Mouse (Mus musculus): Measurements from ENCODE around the gene Dll4. TPM values are rescaled to one million over a fixed set of nuclear protein-coding genes. Genes with fewer than 3 reads are reported as not detected.

Gene Dll4
- polyA plus RNA-seq, 1 experiment from 2014 or later = 6.7 TPM

DNA sequence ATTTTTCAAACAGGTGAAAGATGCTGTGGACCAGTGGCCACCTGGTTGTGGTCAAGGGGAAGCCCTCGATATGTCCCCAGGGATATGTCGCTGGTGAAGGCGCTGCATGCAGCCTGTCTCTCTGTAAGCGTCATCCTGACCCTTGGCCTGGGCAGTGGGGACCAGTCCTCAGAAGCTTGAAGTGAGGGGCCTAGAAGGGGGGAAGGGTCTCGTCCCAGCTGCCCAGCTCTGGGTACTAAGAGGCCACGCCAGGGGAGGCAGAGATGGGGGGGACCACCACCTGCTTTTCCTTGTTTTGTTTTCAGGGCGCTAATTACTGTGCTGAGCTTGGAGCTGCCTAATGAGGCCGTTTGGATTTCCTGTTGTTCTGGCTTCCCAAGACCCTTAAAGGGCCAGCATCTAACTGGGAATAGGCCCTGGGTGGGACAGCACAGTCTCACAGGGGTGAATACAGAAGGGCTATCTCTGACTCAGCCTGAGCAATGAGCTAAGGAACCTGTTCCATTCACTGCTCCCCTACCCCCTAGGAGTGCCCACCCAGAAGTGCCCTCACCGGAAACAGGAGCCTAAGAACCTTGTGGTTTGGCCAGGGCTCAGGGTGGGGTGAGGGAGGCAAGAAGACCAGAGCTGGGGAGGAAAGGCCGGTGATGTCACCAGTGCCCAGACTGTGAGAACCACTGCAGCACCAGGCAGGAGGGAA lies 11.7 kb upstream of the Dll4 start:
- Histone ChIP-seq H3K4me3 (no peak overlapping the region), H3K4me1 (peaks cover 4% of the 10 kb centered on the region; the same call in 1 of the 2 replicates), H3K9ac (no peak overlapping the region), H3K36me3 (no peaks in the 10 kb centered on the region), H3K27me3 (no peaks in the 10 kb centered on the region), H3K27ac (no peak overlapping the region), H3K4me2 (no peak overlapping the region), H3K9me3 (no peaks in the 10 kb centered on the region)
- WGBS = 17% methylated on average over 10 of the region's 10 CpGs
- ATAC-seq (ENCODE audit: insufficient number of reproducible peaks, low FRiP score, low TSS enrichment, low read depth) = no peak

DNA sequence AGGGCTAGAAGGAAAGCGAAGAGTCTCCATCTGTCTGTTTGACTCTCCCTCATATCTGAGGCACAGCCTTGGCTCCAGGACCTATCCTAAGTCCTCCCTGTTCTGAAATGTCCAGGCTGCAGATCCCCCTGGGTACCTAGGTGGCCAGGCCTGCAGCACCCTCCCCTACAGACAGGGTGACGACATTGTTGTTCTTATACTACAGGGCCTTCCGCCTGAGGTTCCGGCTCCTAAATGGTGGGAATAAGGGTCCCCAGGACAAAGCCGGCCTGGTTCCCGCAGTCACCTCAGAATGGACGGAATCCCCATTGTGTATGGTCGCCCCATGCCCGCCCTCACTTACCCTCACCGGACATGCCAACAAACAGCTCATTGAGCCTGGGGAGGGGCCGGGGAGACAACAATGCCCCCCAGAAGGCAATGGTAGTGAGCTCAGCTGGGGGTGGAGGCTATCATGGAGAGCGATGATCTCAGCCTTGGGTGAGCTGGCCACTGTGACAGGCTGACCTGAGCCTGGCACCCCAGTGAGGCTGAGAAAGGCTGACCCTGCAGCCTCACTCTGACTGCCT lies 10.8 kb upstream of the Dll4 start:
- H3K4me2 ChIP-seq = no peak overlapping the region
- no peak for ATAC-seq (ENCODE audit: insufficient number of reproducible peaks, low FRiP score, low TSS enrichment, low read depth)
- no peak overlapping the region for H3K9ac ChIP-seq
- H3K9me3 ChIP-seq = no peaks in the 10 kb centered on the region
- H3K4me1 ChIP-seq = peaks cover 4% of the 10 kb centered on the region; the same call in 1 of the 2 replicates
- no peaks in the 10 kb centered on the region for H3K36me3 ChIP-seq
- peaks cover 4% of the 10 kb centered on the region; the same call in 1 of the 2 replicates for H3K27me3 ChIP-seq
- H3K27ac ChIP-seq = 0 out of 2 replicates have a peak overlapping the region, but pooled peaks have one; percentile 17
- WGBS = 81% methylated on average over 12 of the region's 12 CpGs
- no peak overlapping the region for H3K4me3 ChIP-seq

DNA sequence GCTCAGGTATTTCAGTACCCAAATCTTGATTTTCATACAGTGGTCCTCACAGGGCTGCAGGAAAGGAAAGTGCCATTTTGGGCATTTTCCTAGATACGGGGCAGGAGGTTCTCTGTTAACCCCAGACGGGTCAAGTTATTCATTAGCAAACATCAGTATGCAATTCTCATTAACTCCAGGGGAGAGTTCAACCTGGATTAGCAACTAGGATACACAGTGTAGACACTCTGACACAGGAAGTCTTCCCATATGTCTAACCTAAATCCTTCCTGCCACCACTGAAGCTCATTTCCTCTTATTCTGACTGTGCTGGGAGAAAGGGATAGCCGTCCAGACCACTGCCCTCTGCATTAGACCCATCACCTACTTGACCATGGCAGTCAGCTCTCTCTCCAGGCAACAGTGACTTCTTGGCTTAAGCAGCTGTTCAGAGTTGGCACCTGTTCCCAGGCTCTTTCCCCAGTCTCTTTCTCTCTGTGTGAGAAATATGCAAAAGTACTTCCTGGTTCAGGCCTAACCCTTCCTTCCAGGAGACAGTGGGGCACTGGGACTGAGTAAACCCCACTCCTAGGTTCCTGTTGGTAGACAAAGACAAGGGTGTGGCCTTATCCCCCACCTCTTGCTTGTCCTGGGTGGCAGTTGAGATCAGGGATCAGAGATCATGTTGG lies 7.4 kb upstream of the Dll4 start:
- Histone ChIP-seq H3K4me1 (peaks cover 18% of the 10 kb centered on the region), H3K4me3 (no peak overlapping the region), H3K27me3 (peaks cover 36% of the 10 kb centered on the region), H3K27ac (no peak overlapping the region), H3K4me2 (no peak overlapping the region), H3K9ac (no peak overlapping the region), H3K9me3 (no peaks in the 10 kb centered on the region), H3K36me3 (no peaks in the 10 kb centered on the region)
- WGBS = 56% methylated on average over 3 of the region's 3 CpGs
- no peak for ATAC-seq (ENCODE audit: insufficient number of reproducible peaks, low FRiP score, low TSS enrichment, low read depth)

GRCm38 (mm10) chr2:119320571-119320970 lies 5.0 kb upstream of the Dll4 start:
- 61% methylated on average over 8 of the region's 8 CpGs for WGBS
- Histone ChIP-seq H3K4me1 (peaks cover 33% of the 10 kb centered on the region), H3K9me3 (no peaks in the 10 kb centered on the region), H3K9ac (no peak overlapping the region), H3K4me2 (no peak overlapping the region), H3K4me3 (no peak overlapping the region), H3K27ac (no peak overlapping the region), H3K27me3 (peaks cover 59% of the 10 kb centered on the region), H3K36me3 (no peaks in the 10 kb centered on the region)
- no peak for ATAC-seq (ENCODE audit: insufficient number of reproducible peaks, low FRiP score, low TSS enrichment, low read depth)

DNA sequence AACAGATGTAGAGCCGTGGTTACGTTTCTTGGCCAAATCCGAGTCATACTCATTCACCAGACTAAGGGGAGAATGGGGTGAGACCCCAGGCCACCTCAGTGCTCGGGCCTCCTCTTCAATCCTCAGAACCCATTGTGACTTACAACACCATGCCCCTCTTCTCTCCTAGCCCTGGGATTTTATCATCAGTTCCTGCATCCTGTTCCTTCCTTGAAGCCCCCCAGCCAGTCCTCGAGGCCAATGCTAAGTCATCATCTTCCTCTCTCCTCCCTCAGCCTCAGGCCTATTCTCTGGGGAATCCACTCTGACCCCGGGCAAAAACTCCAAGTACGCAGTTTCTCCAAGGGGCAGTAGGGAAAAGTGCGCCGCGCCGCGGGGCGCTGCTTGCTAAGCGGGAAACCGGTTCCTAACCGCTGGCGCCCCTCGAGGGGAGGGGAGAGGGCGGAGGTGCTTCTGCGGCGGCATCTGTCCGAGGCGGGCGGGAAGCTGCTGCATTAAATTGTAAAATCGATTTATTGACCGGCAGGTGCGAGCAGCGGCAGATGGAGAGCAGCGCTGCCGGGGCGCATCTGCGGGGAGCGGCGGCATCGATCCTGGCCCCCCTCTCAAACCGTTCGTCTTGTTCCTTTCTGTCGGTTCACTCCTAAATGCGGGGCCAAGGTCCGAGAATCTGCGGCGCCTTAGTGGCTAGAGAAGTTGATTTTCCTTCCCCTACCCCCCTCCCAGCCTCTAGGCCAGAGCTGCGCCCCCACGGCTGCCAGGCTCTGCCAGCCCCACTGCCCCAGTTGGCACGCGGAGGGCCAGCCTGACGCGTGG lies 3.6 kb upstream of the Dll4 start:
- H3K4me1 ChIP-seq = peaks cover 47% of the 10 kb centered on the region
- ATAC-seq (ENCODE audit: insufficient number of reproducible peaks, low FRiP score, low TSS enrichment, low read depth) = no peak
- WGBS = 3% methylated on average over 48 of the region's 48 CpGs

GRCm38 (mm10) chr2:119322587-119323300 lies 2.8 kb upstream of the Dll4 start:
- 8% methylated on average over 39 of the region's 39 CpGs for WGBS
- H3K9ac ChIP-seq = peak overlapping the region; percentile 35; the same call in 1 of the 2 replicates
- H3K4me3 ChIP-seq = peak overlapping the region; percentile 36
- H3K36me3 ChIP-seq = no peaks in the 10 kb centered on the region
- H3K9me3 ChIP-seq = no peaks in the 10 kb centered on the region
- no peak overlapping the region for H3K27ac ChIP-seq
- H3K4me1 ChIP-seq = peaks cover 53% of the 10 kb centered on the region
- peaks cover 81% of the 10 kb centered on the region for H3K27me3 ChIP-seq
- ATAC-seq (ENCODE audit: insufficient number of reproducible peaks, low FRiP score, low TSS enrichment, low read depth) = no peak
- peak overlapping the region; percentile 84 for H3K4me2 ChIP-seq

More for the DNA sequence above, 3.6 kb upstream of the Dll4 start:
- Histone ChIP-seq H3K9ac (peak overlapping the region; percentile 35; the same call in 1 of the 2 replicates), H3K4me3 (peak overlapping the region; percentile 36), H3K4me2 (peak overlapping the region; percentile 84), H3K36me3 (no peaks in the 10 kb centered on the region), H3K27me3 (peaks cover 73% of the 10 kb centered on the region), H3K9me3 (no peaks in the 10 kb centered on the region), H3K27ac (no peak overlapping the region)

GRCm38 (mm10) chr2:119323866-119324575 lies 1.6 kb upstream of the Dll4 start:
- no peak overlapping the region for H3K9ac ChIP-seq
- 4% methylated on average over 32 of the region's 32 CpGs for WGBS
- H3K4me1 ChIP-seq = peaks cover 56% of the 10 kb centered on the region
- peaks cover 93% of the 10 kb centered on the region for H3K27me3 ChIP-seq
- H3K27ac ChIP-seq = no peak overlapping the region
- H3K4me2 ChIP-seq = peak overlapping the region; percentile 91
- H3K4me3 ChIP-seq = peak overlapping the region; percentile 6; the same call in 1 of the 2 replicates
- ATAC-seq (ENCODE audit: insufficient number of reproducible peaks, low FRiP score, low TSS enrichment, low read depth) = no peak
- no peaks in the 10 kb centered on the region for H3K9me3 ChIP-seq
- H3K36me3 ChIP-seq = no peaks in the 10 kb centered on the region

GRCm38 (mm10) chr2:119324576-119325318 lies 837 bp upstream of the Dll4 start:
- Histone ChIP-seq H3K36me3 (no peaks in the 10 kb centered on the region), H3K9me3 (no peaks in the 10 kb centered on the region), H3K9ac (no peak overlapping the region), H3K4me1 (peaks cover 56% of the 10 kb centered on the region), H3K4me2 (peak overlapping the region; percentile 91), H3K27ac (no peak overlapping the region), H3K4me3 (peak overlapping the region; percentile 48), H3K27me3 (peaks cover 94% of the 10 kb centered on the region)
- WGBS = under 1% methylated on average over 32 of the region's 32 CpGs
- no peak for ATAC-seq (ENCODE audit: insufficient number of reproducible peaks, low FRiP score, low TSS enrichment, low read depth)

DNA sequence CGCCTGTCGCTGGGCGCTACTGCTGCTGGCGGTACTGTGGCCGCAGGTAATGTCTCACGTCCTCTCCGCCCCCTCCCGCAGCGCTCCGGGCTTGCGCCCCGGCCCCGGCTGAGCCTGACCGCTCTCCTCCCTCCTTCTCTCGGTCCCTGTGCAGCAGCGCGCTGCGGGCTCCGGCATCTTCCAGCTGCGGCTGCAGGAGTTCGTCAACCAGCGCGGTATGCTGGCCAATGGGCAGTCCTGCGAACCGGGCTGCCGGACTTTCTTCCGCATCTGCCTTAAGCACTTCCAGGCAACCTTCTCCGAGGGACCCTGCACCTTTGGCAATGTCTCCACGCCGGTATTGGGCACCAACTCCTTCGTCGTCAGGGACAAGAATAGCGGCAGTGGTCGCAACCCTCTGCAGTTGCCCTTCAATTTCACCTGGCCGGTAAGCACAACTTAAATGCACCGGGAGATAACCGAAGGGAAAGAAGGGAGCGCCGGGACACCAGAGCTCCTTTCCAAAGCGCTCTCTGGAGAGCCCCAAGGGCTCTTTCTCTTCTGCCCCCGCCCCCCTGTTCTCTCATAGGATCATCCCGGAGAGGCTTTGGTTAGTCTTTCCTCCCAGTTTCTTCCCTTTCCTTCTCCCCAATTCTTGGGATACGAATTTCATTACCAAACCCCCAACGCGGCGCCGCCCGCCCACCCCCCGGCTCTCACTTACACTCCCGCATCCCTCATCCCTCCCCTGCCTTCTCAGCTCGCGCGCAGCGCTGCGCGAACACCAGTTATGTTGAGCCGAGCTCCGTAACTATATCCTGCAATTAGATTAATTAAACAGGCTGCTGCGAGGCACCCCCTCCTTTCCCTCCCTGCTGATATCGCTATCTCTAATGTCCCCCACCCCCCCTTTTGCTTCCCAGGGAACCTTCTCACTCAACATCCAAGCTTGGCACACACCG lies 847 bp downstream of the Dll4 start:
- Histone ChIP-seq H3K9ac (peak overlapping the region; percentile 11), H3K27ac (no peak overlapping the region), H3K4me1 (peaks cover 56% of the 10 kb centered on the region)

More for the DNA sequence above, 847 bp downstream of the Dll4 start:
- Histone ChIP-seq H3K9me3 (no peaks in the 10 kb centered on the region), H3K4me2 (peak overlapping the region; percentile 91), H3K36me3 (no peaks in the 10 kb centered on the region), H3K4me3 (peak overlapping the region; percentile 48), H3K27me3 (peaks cover 94% of the 10 kb centered on the region)
- WGBS = under 1% methylated on average over 61 of the region's 61 CpGs
- no peak for ATAC-seq (ENCODE audit: insufficient number of reproducible peaks, low FRiP score, low TSS enrichment, low read depth)
